19 mouse cellular contexts compared by ENCODE assay signal in the genomic region with DNA sequence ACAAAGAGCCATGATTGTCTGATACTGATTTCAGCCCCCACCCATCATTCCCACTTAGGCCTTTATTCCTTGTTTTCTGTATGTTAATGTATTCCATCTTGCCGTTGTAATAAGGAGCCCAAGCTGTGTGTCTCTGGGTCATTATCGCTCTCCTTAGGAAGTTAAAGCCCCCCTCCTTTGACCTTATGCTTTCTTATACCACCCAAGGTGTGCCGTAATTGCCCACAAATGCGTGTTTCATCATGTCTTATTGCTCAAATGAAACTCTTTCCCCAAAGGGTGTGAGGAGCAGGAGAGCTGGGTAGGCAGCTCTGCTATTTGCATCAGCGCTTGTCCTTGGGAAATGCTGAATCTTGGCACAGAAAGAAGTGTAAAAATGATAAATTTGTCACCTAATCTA.
"Had no signal": no experiment of that assay in that cellular context is flagged by ENCODE, and none has a peak within 500 bp of the region (broad histone marks: within the 10 kb centered on the region; RNA-seq: fewer than 3 reads in every experiment).

No protein-coding gene starts in this region.

- H3K27ac ChIP-seq: kidney, embryonic 15.5 days; limb, embryonic 12.5 days; limb, embryonic 15.5 days; liver, embryonic 14.5 days; macrophage had no signal

- DNase-seq: kidney, adult 11 months; kidney, adult 8-10 months; kidney, postnatal 10 days; kidney, postnatal 36 days; layer of hippocampus, postnatal 36 days; left cerebral cortex, postnatal 4 days; liver, postnatal 0 days; lung, embryonic 14.5 days; midbrain, embryonic 14.5 days; thymus, adult 18-20 months; thymus, postnatal 36 days had no signal

- H3K4me2 ChIP-seq: kidney, embryonic 15.5 days; limb, embryonic 12.5 days; limb, embryonic 15.5 days; liver, embryonic 11.5 days; lung, embryonic 14.5 days had no signal

- H3K9ac ChIP-seq: kidney, embryonic 15.5 days; limb, embryonic 12.5 days; limb, embryonic 15.5 days; liver, embryonic 14.5 days; liver, postnatal 0 days; lung, embryonic 14.5 days had no signal

- H3K27me3 ChIP-seq: kidney, embryonic 15.5 days; limb, embryonic 12.5 days; limb, embryonic 15.5 days had no signal

- H3K9me3 ChIP-seq: kidney, embryonic 15.5 days; limb, embryonic 12.5 days; limb, embryonic 15.5 days had no signal

- H3K4me1 ChIP-seq: limb, embryonic 15.5 days had no signal

- H3K36me3 ChIP-seq: kidney, embryonic 15.5 days; limb, embryonic 12.5 days; limb, embryonic 15.5 days had no signal

- H3K4me3 ChIP-seq: kidney, embryonic 15.5 days; limb, embryonic 12.5 days; limb, embryonic 15.5 days; myocyte had no signal

- ATAC-seq: liver, postnatal 0 days; lung, postnatal 0 days had no signal
